Mouse (Mus musculus) T-cell, adult 2 months (primary cell): ENCODE measurements around the gene Sumo1.
"Not testable (repeated sequence)": the region's sequence is repeated elsewhere in the genome, so short reads cannot be mapped to it uniquely, and the experiment has no call there.

ENCODE experiments used
- DNase-seq: peaks from one replicate; pipeline ENCODE4 v3.0.0; 2022; ENCODE audit warnings: low spot score

Gene Sumo1

GRCm38 (mm10) chr1:59670641-59671168 lies at the start of gene Sumo1:
TSS of gene Sumo1 (minus strand) at chr1:59670834.
- peak; percentile 87 for DNase-seq

GRCm38 (mm10) chr1:59719900-59720299 lies 49.3 kb upstream of the Sumo1 start:
- DNase-seq = no peak

- DNase-seq = no peak
Measured at GRCm38 (mm10) chr1:59701766-59702165, 31.1 kb upstream of the Sumo1 start.

- DNase-seq = no peak
Measured at GRCm38 (mm10) chr1:59698207-59698606, 27.6 kb upstream of the Sumo1 start.

GRCm38 (mm10) chr1:59697751-59698150 lies 27.1 kb upstream of the Sumo1 start:
- DNase-seq = no peak

GRCm38 (mm10) chr1:59690467-59690866 lies 19.8 kb upstream of the Sumo1 start:
- no peak for DNase-seq

- no peak for DNase-seq
Measured at GRCm38 (mm10) chr1:59687493-59687892, 16.9 kb upstream of the Sumo1 start.

GRCm38 (mm10) chr1:59684819-59685755 lies 14.5 kb upstream of the Sumo1 start, which contains the start of gene Nop58:
TSS of gene Nop58 (plus strand) at chr1:59684971.
- peak; percentile 91 for DNase-seq

- peak; percentile 22 for DNase-seq
Measured at GRCm38 (mm10) chr1:59683926-59684818, 13.5 kb upstream of the Sumo1 start.

GRCm38 (mm10) chr1:59673661-59674060 lies 3.0 kb upstream of the Sumo1 start:
- DNase-seq = no peak

- peak; percentile 54 for DNase-seq
Measured at GRCm38 (mm10) chr1:59669962-59670630, 538 bp downstream of the Sumo1 start.

GRCm38 (mm10) chr1:59668871-59669270 lies 1.8 kb downstream of the Sumo1 start:
- DNase-seq = no peak

- DNase-seq = no peak
Measured at GRCm38 (mm10) chr1:59663456-59664135, 7.0 kb downstream of the Sumo1 start.

GRCm38 (mm10) chr1:59656244-59657171 lies 14.1 kb downstream of the Sumo1 start:
- no peak for DNase-seq

- DNase-seq = no peak
Measured at GRCm38 (mm10) chr1:59653243-59653911, 17.3 kb downstream of the Sumo1 start.

- DNase-seq = no peak
Measured at GRCm38 (mm10) chr1:59651201-59651819, 19.3 kb downstream of the Sumo1 start.

- not testable (repeated sequence) for DNase-seq
Measured at GRCm38 (mm10) chr1:59646502-59646901, 24.1 kb downstream of the Sumo1 start.

GRCm38 (mm10) chr1:59642488-59642887 lies 28.1 kb downstream of the Sumo1 start:
- no peak for DNase-seq

- DNase-seq = no peak
Measured at GRCm38 (mm10) chr1:59638371-59638770, 32.3 kb downstream of the Sumo1 start.
